Mouse (Mus musculus): ENCODE measurements around the gene Fam168a. TPM values are rescaled to one million over a fixed set of nuclear protein-coding genes. Genes with fewer than 3 reads are reported as not detected.
"Not testable (repeated sequence)": the region's sequence is repeated elsewhere in the genome, so short reads cannot be mapped to it uniquely, and the experiment has no call there.

Gene Fam168a
- total and polyA plus RNA-seq, 3 experiments = 36.3 to 39.8 (median 37.1) TPM

- no peak overlapping the region; the same call in 1 of the 2 replicates for H3K27ac ChIP-seq
- intact Hi-C loops (cut with DNase I) = no loop called here
Observed at GRCm38 (mm10) chr7:100732341-100733050, 26.1 kb downstream of the Fam168a start.

GRCm38 (mm10) chr7:100733051-100733813 is 26.8 kb downstream of the Fam168a start:
- 0 out of 2 replicates have a peak, but pooled peaks have one; percentile 24 for TF ChIP-seq EP300 (IDR thresholded peaks at IDR 0.05; ENCODE audit: insufficient read depth, low read depth, low read length)
- TF ChIP-seq CTCF (IDR thresholded peaks at IDR 0.05) = no peak
- no peak for TF ChIP-seq POLR2A (IDR thresholded peaks at IDR 0.05; ENCODE audit: insufficient read depth, low read depth, low read length)
- Histone ChIP-seq H3K79me2 (replicated peaks; ENCODE audit: control insufficient read depth, insufficient read depth, low read length) (0 out of 2 replicates have a peak, but pooled peaks cover 1% of the 10 kb centered on the region), H3K36me3 (ENCODE audit: control insufficient read depth, insufficient read depth, low read length) (peaks cover 4% of the 10 kb centered on the region), H3K27me3 (ENCODE audit: control insufficient read depth, insufficient read depth, low read length) (no peaks in the 10 kb centered on the region), H3K27ac (peak overlapping the region; percentile 10; the same call in 1 of the 2 replicates), H3K4me3 (no peak overlapping the region), H3K9ac (ENCODE audit: low read depth, low read length) (no peak overlapping the region), H3K4me1 (ENCODE audit: control insufficient read depth, insufficient read depth, low read length) (peaks cover 4% of the 10 kb centered on the region)
- intact Hi-C loops (cut with DNase I) = no loop called here
- 12% methylated on average over 7 of the region's 7 CpGs for WGBS
- peak; percentile 23 to 34 for DNase-seq

More at GRCm38 (mm10) chr7:100732341-100733050, 26.1 kb downstream of the Fam168a start:
- Histone ChIP-seq H3K4me3 (no peak overlapping the region), H3K36me3 (ENCODE audit: control insufficient read depth, insufficient read depth, low read length) (peaks cover 4% of the 10 kb centered on the region), H3K79me2 (replicated peaks; ENCODE audit: control insufficient read depth, insufficient read depth, low read length) (0 out of 2 replicates have a peak, but pooled peaks cover 1% of the 10 kb centered on the region), H3K9ac (ENCODE audit: low read depth, low read length) (no peak overlapping the region), H3K4me1 (ENCODE audit: control insufficient read depth, insufficient read depth, low read length) (peaks cover 4% of the 10 kb centered on the region), H3K27me3 (ENCODE audit: control insufficient read depth, insufficient read depth, low read length) (no peaks in the 10 kb centered on the region)
- WGBS = 40% methylated on average over 6 of the region's 6 CpGs
- no peak for DNase-seq
- TF ChIP-seq CTCF (IDR thresholded peaks at IDR 0.05) = no peak
- TF ChIP-seq POLR2A (IDR thresholded peaks at IDR 0.05; ENCODE audit: insufficient read depth, low read depth, low read length) = no peak
- no peak for TF ChIP-seq EP300 (IDR thresholded peaks at IDR 0.05; ENCODE audit: insufficient read depth, low read depth, low read length)

DNA sequence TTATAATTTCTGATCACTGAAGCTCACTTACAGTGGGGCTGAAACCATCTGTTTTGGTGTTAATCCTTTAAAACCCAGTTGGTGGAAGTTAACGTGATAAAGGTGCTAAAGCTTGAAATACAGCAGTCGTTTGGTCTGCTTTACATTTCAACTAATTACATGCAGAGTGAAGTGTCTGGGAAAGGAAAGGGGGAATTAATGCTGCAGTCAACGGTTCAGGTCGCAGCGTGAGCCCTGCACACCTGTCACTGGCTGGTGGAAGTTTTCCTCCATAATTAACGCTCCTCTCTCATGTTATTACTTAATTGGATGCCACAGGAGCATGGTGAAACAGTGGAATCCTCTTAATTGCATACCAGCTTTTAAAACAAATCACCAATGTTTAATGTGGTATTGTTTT is 27.8 kb downstream of the Fam168a start:
- WGBS = 81% methylated on average over 6 of the region's 6 CpGs
- H3K27ac ChIP-seq = no peak overlapping the region
- DNase-seq = no peak
- no peak overlapping the region for H3K4me3 ChIP-seq
- H3K36me3 ChIP-seq (ENCODE audit: control insufficient read depth, insufficient read depth, low read length) = peaks cover 4% of the 10 kb centered on the region
- H3K9ac ChIP-seq (ENCODE audit: low read depth, low read length) = no peak overlapping the region
- H3K27me3 ChIP-seq (ENCODE audit: control insufficient read depth, insufficient read depth, low read length) = no peaks in the 10 kb centered on the region
- H3K4me1 ChIP-seq (ENCODE audit: control insufficient read depth, insufficient read depth, low read length) = peaks cover 4% of the 10 kb centered on the region
- intact Hi-C loops (cut with DNase I) = no loop called here
- no peak for TF ChIP-seq POLR2A (IDR thresholded peaks at IDR 0.05; ENCODE audit: insufficient read depth, low read depth, low read length)
- no peak for TF ChIP-seq EP300 (IDR thresholded peaks at IDR 0.05; ENCODE audit: insufficient read depth, low read depth, low read length)
- no peak for TF ChIP-seq CTCF (IDR thresholded peaks at IDR 0.05)
- H3K79me2 ChIP-seq (replicated peaks; ENCODE audit: control insufficient read depth, insufficient read depth, low read length) = 0 out of 2 replicates have a peak, but pooled peaks cover 2% of the 10 kb centered on the region

GRCm38 (mm10) chr7:100734905-100735304 is 28.5 kb downstream of the Fam168a start:
- H3K4me1 ChIP-seq (ENCODE audit: control insufficient read depth, insufficient read depth, low read length); H3K27ac ChIP-seq; H3K36me3 ChIP-seq (ENCODE audit: control insufficient read depth, insufficient read depth, low read length); intact Hi-C loops (cut with DNase I); H3K4me3 ChIP-seq; H3K79me2 ChIP-seq (replicated peaks; ENCODE audit: control insufficient read depth, insufficient read depth, low read length); H3K9ac ChIP-seq (ENCODE audit: low read depth, low read length); DNase-seq; H3K27me3 ChIP-seq (ENCODE audit: control insufficient read depth, insufficient read depth, low read length): not testable (repeated sequence)
- 71% methylated on average over 2 of the region's 2 CpGs for WGBS

DNA sequence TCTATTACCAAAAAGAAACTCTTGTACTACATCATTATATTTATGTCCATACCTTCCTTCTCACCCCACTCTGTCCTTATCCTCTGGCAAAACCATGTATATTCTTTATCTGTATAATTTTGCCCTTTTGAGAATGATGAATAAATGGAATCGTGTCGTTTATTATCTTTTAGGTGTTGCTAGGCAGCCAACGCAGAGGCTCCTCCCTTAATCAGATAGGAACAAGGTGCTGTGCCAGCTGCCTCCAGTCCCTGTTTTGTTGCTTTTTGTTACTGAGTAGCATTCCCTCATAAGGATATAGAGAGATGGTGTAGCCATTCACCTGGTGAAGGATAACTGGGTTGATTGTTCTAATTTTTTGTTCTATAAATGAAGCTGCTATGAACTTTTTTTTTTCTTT is 29.7 kb downstream of the Fam168a start:
- intact Hi-C loops (cut with DNase I) = no loop called here
- Histone ChIP-seq H3K36me3 (ENCODE audit: control insufficient read depth, insufficient read depth, low read length) (peaks cover 4% of the 10 kb centered on the region), H3K9ac (ENCODE audit: low read depth, low read length) (no peak overlapping the region), H3K27ac (no peak overlapping the region), H3K4me3 (no peak overlapping the region), H3K4me1 (ENCODE audit: control insufficient read depth, insufficient read depth, low read length) (peaks cover 4% of the 10 kb centered on the region), H3K79me2 (replicated peaks; ENCODE audit: control insufficient read depth, insufficient read depth, low read length) (0 out of 2 replicates have a peak, but pooled peaks cover 2% of the 10 kb centered on the region), H3K27me3 (ENCODE audit: control insufficient read depth, insufficient read depth, low read length) (no peaks in the 10 kb centered on the region)
- 47% methylated on average over 3 of the region's 3 CpGs for WGBS
- TF ChIP-seq EP300 (IDR thresholded peaks at IDR 0.05; ENCODE audit: insufficient read depth, low read depth, low read length) = no peak
- no peak for TF ChIP-seq CTCF (IDR thresholded peaks at IDR 0.05)
- TF ChIP-seq POLR2A (IDR thresholded peaks at IDR 0.05; ENCODE audit: insufficient read depth, low read depth, low read length) = no peak
- no peak for DNase-seq

GRCm38 (mm10) chr7:100744372-100744771 is 37.9 kb downstream of the Fam168a start:
- Histone ChIP-seq H3K27ac (no peak overlapping the region), H3K4me3 (no peak overlapping the region), H3K27me3 (ENCODE audit: control insufficient read depth, insufficient read depth, low read length) (no peaks in the 10 kb centered on the region), H3K9ac (ENCODE audit: low read depth, low read length) (no peak overlapping the region), H3K36me3 (ENCODE audit: control insufficient read depth, insufficient read depth, low read length) (no peaks in the 10 kb centered on the region), H3K79me2 (replicated peaks; ENCODE audit: control insufficient read depth, insufficient read depth, low read length) (0 out of 2 replicates have a peak, but pooled peaks cover 4% of the 10 kb centered on the region), H3K4me1 (ENCODE audit: control insufficient read depth, insufficient read depth, low read length) (no peaks in the 10 kb centered on the region)
- DNase-seq = no peak
- TF ChIP-seq EP300 (IDR thresholded peaks at IDR 0.05; ENCODE audit: insufficient read depth, low read depth, low read length) = no peak
- no peak for TF ChIP-seq CTCF (IDR thresholded peaks at IDR 0.05)
- TF ChIP-seq POLR2A (IDR thresholded peaks at IDR 0.05; ENCODE audit: insufficient read depth, low read depth, low read length) = no peak
- intact Hi-C loops (cut with DNase I) = no loop called here
- 94% methylated on average over 2 of the region's 2 CpGs for whole genome bisulfite sequencing
